Mouse (Mus musculus) testis, adult 2 months (tissue): Measurements from ENCODE around the gene Cd46.

Experiments
- CTCF ChIP-seq: fragments of 200-500 bp; IDR thresholded peaks from 2 replicates; pipeline ENCODE4 v1.5.1; 2012; ENCODE audit warnings: low read depth, mild to moderate bottlenecking, inconsistent platforms, low read length, moderate library complexity; ENCODE audit not compliant: control insufficient read depth, insufficient read depth, insufficient replicate concordance
- POLR2A ChIP-seq: fragments of 200-500 bp; IDR thresholded peaks from 2 replicates; pipeline ENCODE4 v1.6.1; 2012; ENCODE audit warnings: low read depth, mild to moderate bottlenecking, inconsistent platforms, low read length, moderate library complexity; ENCODE audit not compliant: control insufficient read depth

DNA sequence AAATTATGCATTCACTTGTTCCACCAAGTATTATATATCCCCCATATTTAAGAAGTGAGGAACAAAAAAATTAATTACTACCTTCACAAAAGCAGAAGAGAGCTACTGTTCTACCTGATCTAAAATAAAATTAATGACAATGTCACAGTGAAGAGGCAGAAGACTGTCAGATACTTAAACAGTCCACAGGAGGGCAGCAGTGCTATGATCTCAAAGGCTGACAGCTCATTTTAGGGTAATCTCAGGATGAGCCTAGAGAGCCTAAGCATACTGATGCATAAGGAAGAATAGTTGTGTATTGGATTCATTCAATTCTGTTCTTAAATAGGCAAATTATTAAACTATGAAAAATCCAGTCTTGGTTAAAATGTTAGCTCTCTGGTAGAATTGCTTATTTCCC is 51.6 kb downstream of the Cd46 start:
- no peak for TF ChIP-seq CTCF
- TF ChIP-seq POLR2A, result no peak
